In the genomic region with DNA sequence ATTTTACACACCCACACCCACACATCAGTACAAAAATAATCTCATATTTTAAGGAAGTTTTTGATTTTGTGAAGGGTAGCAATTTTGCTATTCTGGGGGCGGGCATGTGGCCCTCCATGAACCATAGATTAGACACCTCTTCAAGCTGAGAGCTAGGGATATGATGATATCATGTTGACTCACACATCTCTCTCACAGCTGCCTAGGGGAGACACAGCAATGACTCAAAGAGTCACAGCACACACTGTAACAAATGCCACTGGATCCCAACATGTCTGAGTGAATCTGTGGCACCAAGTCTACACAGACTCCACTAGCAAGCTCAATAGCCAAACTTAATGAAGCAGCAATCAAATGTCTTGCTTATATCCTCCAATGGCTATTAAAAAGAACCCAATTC, we compare ENCODE assay signal across 20 mouse cellular contexts.
DNase-seq lines count a peak whose midpoint lies in the region; TF ChIP-seq lines count a peak whose summit lies in the region.
"Had no signal": no experiment of that assay in that cellular context is flagged by ENCODE, and none has a peak within 500 bp of the region (broad histone marks: within the 10 kb centered on the region; RNA-seq: fewer than 3 reads in every experiment).

No protein-coding gene starts in this region.

- no peak overlapping the region for H3K4me3 ChIP-seq in C2C12 (ENCODE audit: insufficient read depth, poor library complexity, severe bottlenecking)
- H3K4me3 ChIP-seq: embryonic facial prominence, embryonic 13.5 days; embryonic facial prominence, embryonic 15.5 days; erythroblast, embryonic 14.5 days; forebrain, embryonic 10.5 days; forebrain, embryonic 12.5 days had no signal

- intact Hi-C loops in heart, postnatal 36 days (cut with DNase I) = no loop called here

- H3K36me3 ChIP-seq in C2C12 (ENCODE audit: control insufficient read depth, insufficient read depth) = no peaks in the 10 kb centered on the region
- H3K36me3 ChIP-seq: embryonic facial prominence, embryonic 13.5 days; embryonic facial prominence, embryonic 15.5 days; forebrain, embryonic 10.5 days; forebrain, embryonic 12.5 days had no signal

- no peaks in the 10 kb centered on the region for H3K79me3 ChIP-seq in C2C12 (ENCODE audit: low read depth)

- peak; percentile 44 for DNase-seq in heart, adult 11 months
- no peak for DNase-seq in heart, postnatal 36 days
- no peak for DNase-seq in cerebellum, adult 9-10 months
- no peak for DNase-seq in ovary, postnatal 14 days (ENCODE audit: low spot score)
- DNase-seq: adrenal gland, adult 2 months; adrenal gland, postnatal 10 days; adrenal gland, postnatal 25 days; B cell, adult 2 months; cerebellum, adult 11-12 months; cerebellum, adult 2 months; cerebellum, adult 9-11 months; cerebellum, postnatal 14 days; cerebellum, postnatal 36 days; embryo, embryonic 11 days had no signal

- H3K79me2 ChIP-seq in C2C12 (ENCODE audit: control insufficient read depth, insufficient read depth) = no peaks in the 10 kb centered on the region

- no peak overlapping the region for H3ac ChIP-seq in C2C12 (ENCODE audit: control insufficient read depth, insufficient read length, low read depth)

- TF ChIP-seq CTCF in C2C12 (IDR thresholded peaks at IDR 0.05; ENCODE audit: control insufficient read depth, insufficient read depth, insufficient read length) = no peak

- no peaks in the 10 kb centered on the region for H3K27me3 ChIP-seq in C2C12 (ENCODE audit: control insufficient read depth, insufficient read depth, insufficient read length)
- H3K27me3 ChIP-seq: embryonic facial prominence, embryonic 13.5 days; embryonic facial prominence, embryonic 15.5 days had no signal

TF ChIP-seq in C2C12, 6 proteins besides CTCF, POLR2A, EP300 and RAD21:
- peak; percentile 86 for TF ChIP-seq MYOD1 (IDR thresholded peaks at IDR 0.05; ENCODE audit: control insufficient read depth, insufficient read length, low read depth)
- no peak for TF ChIP-seq MYOG (IDR thresholded peaks at IDR 0.05; ENCODE audit: control insufficient read depth, extremely low read depth, insufficient read length)
- TF ChIP-seq MAX (IDR thresholded peaks at IDR 0.05) = no peak
- TF ChIP-seq CEBPB (IDR thresholded peaks at IDR 0.05; ENCODE audit: low read depth) = no peak
- no peak for TF ChIP-seq USF1 (IDR thresholded peaks at IDR 0.05; ENCODE audit: low read depth)
- peak; percentile 60 for TF ChIP-seq FOSL1 (IDR thresholded peaks at IDR 0.05; ENCODE audit: insufficient read depth, low read length, poor library complexity, severe bottlenecking)
